Mouse (Mus musculus): ENCODE data around the gene Tmem268. TPM values are rescaled to one million over a fixed set of nuclear protein-coding genes. Genes with fewer than 3 reads are reported as not detected.

Gene Tmem268
- total RNA-seq, 2 experiments from 2014 or later = 5.8 to 8.3 TPM

- no peak for TF ChIP-seq CTCF (conservative IDR thresholded peaks at IDR 0.05)
- DNase-seq (ENCODE audit: low spot score in 2 of 2) = no peak
- Histone ChIP-seq H3K4me3 (no peak overlapping the region), H3K27ac (peak overlapping the region; percentile 86; the same call in 1 of the 2 replicates)
These were observed 1.5 kb downstream of the Tmem268 start for GRCm38 (mm10) chr4:63560079-63560478.

- Histone ChIP-seq H3K27ac (no peak overlapping the region), H3K4me3 (no peak overlapping the region)
- DNase-seq (ENCODE audit: low spot score in 2 of 2) = no peak
- TF ChIP-seq CTCF (conservative IDR thresholded peaks at IDR 0.05) = no peak
These were observed 3.5 kb downstream of the Tmem268 start for GRCm38 (mm10) chr4:63561861-63562675.

- no peak overlapping the region for H3K27ac ChIP-seq
- DNase-seq (ENCODE audit: low spot score in 2 of 2) = no peak
- H3K4me3 ChIP-seq = no peak overlapping the region
- TF ChIP-seq CTCF (conservative IDR thresholded peaks at IDR 0.05) = no peak
These were observed 4.2 kb downstream of the Tmem268 start for GRCm38 (mm10) chr4:63562742-63563141.

GRCm38 (mm10) chr4:63567712-63568390 lies 9.3 kb downstream of the Tmem268 start:
- H3K4me3 ChIP-seq = no peak overlapping the region
- no peak overlapping the region for H3K27ac ChIP-seq
- no peak for DNase-seq (ENCODE audit: low spot score in 2 of 2)
- no peak for TF ChIP-seq CTCF (conservative IDR thresholded peaks at IDR 0.05)

- no peak for TF ChIP-seq CTCF (conservative IDR thresholded peaks at IDR 0.05)
- H3K4me3 ChIP-seq = no peak overlapping the region
- DNase-seq (ENCODE audit: low spot score in 2 of 2) = no peak
- H3K27ac ChIP-seq = no peak overlapping the region
These were observed 10.7 kb downstream of the Tmem268 start for GRCm38 (mm10) chr4:63569322-63569721.

- Histone ChIP-seq H3K4me3 (no peak overlapping the region), H3K27ac (no peak overlapping the region)
- DNase-seq (ENCODE audit: low spot score in 2 of 2) = no peak
- TF ChIP-seq CTCF (conservative IDR thresholded peaks at IDR 0.05) = no peak
These were observed 11.7 kb downstream of the Tmem268 start for GRCm38 (mm10) chr4:63570208-63570781.

GRCm38 (mm10) chr4:63572621-63573020 lies 14.0 kb downstream of the Tmem268 start:
- Histone ChIP-seq H3K4me3 (no peak overlapping the region), H3K27ac (no peak overlapping the region)
- no peak for TF ChIP-seq CTCF (conservative IDR thresholded peaks at IDR 0.05)
- DNase-seq (ENCODE audit: low spot score in 2 of 2) = no peak

- no peak for DNase-seq (ENCODE audit: low spot score in 2 of 2)
- Histone ChIP-seq H3K4me3 (no peak overlapping the region), H3K27ac (no peak overlapping the region)
- no peak for TF ChIP-seq CTCF (conservative IDR thresholded peaks at IDR 0.05)
These were observed 21.1 kb downstream of the Tmem268 start for GRCm38 (mm10) chr4:63579649-63580048.

GRCm38 (mm10) chr4:63580078-63580477 lies 21.5 kb downstream of the Tmem268 start:
- no peak overlapping the region for H3K27ac ChIP-seq
- H3K4me3 ChIP-seq = no peak overlapping the region
- DNase-seq (ENCODE audit: low spot score in 2 of 2) = no peak
- no peak for TF ChIP-seq CTCF (conservative IDR thresholded peaks at IDR 0.05)

- H3K4me3 ChIP-seq = no peak overlapping the region
- TF ChIP-seq CTCF (conservative IDR thresholded peaks at IDR 0.05) = no peak
- no peak for DNase-seq (ENCODE audit: low spot score in 2 of 2)
- no peak overlapping the region for H3K27ac ChIP-seq
These were observed 24.0 kb downstream of the Tmem268 start for GRCm38 (mm10) chr4:63582580-63582979.

GRCm38 (mm10) chr4:63585216-63585615 lies 26.6 kb downstream of the Tmem268 start:
- no peak overlapping the region for H3K27ac ChIP-seq
- H3K4me3 ChIP-seq = no peak overlapping the region
- no peak for TF ChIP-seq CTCF (conservative IDR thresholded peaks at IDR 0.05)
- no peak for DNase-seq (ENCODE audit: low spot score in 2 of 2)

- DNase-seq (ENCODE audit: low spot score in 2 of 2) = no peak
- no peak overlapping the region for H3K27ac ChIP-seq
- H3K4me3 ChIP-seq = no peak overlapping the region
- TF ChIP-seq CTCF (conservative IDR thresholded peaks at IDR 0.05) = no peak
These were observed 27.7 kb downstream of the Tmem268 start for GRCm38 (mm10) chr4:63586240-63586639.

GRCm38 (mm10) chr4:63589987-63590386 lies 31.4 kb downstream of the Tmem268 start:
- no peak for TF ChIP-seq CTCF (conservative IDR thresholded peaks at IDR 0.05)
- no peak for DNase-seq (ENCODE audit: low spot score in 2 of 2)
- H3K4me3 ChIP-seq = no peak overlapping the region
- H3K27ac ChIP-seq = no peak overlapping the region
